Mouse (Mus musculus): ENCODE results near the gene Evc. TPM values are rescaled to one million over a fixed set of nuclear protein-coding genes. Genes with fewer than 3 reads are reported as not detected.

Gene Evc
- 3.8 TPM for polyA plus RNA-seq (2014; fragmentation: Illumina TruSeq; extraction: RNeasy Lipid Tissue Mini Kit (QIAGEN cat#74804); ENCODE audit: low read depth, low replicate concordance)

GRCm38 (mm10) chr5:37336485-37337105, at the start of gene Evc:
Gene Evc, minus strand, starts transcription at chr5:37336894.

GRCm38 (mm10) chr5:37338288-37338687, 1.6 kb upstream of the Evc start, which contains the start of gene Evc2:
Gene Evc2, plus strand, starts transcription at chr5:37338499.

GRCm38 (mm10) chr5:37241651-37242151, 95.0 kb downstream of the Evc start, which contains the start of gene Crmp1:
Gene Crmp1, plus strand, starts transcription at chr5:37241940.

Other genes starting within 250 kb of the Evc start
- gene Crmp1, start 95.0 kb downstream of the Evc start, polyA plus RNA-seq (2014; fragmentation: Illumina TruSeq; extraction: RNeasy Lipid Tissue Mini Kit (QIAGEN cat#74804); ENCODE audit: low read depth, low replicate concordance) = 0.70 TPM
- gene Evc2, start 1.6 kb upstream of the Evc start, polyA plus RNA-seq (2014; fragmentation: Illumina TruSeq; extraction: RNeasy Lipid Tissue Mini Kit (QIAGEN cat#74804); ENCODE audit: low read depth, low replicate concordance) = 5.9 TPM

Measured in adrenal gland, adult 10 weeks (tissue).